Mouse (Mus musculus): ENCODE data around the gene Gm17581.
A peak's percentile ranks its signal among the peaks of the same experiment; 100 is the strongest.
"Not testable (repeated sequence)": the region's sequence is repeated elsewhere in the genome, so short reads cannot be mapped to it uniquely, and the experiment has no call there.

Gene Gm17581

GRCm38 (mm10) chr2:155735766-155736165, at the start of gene Gm17581:
Gene Gm17581, minus strand, starts transcription at chr2:155735866.
- DNase-seq, result not testable (repeated sequence)

- DNase-seq, result no peak
These were observed 48.9 kb upstream of the Gm17581 start for GRCm38 (mm10) chr2:155784534-155784933.

- no peak for DNase-seq
These were observed 43.8 kb upstream of the Gm17581 start for GRCm38 (mm10) chr2:155779506-155779905.

GRCm38 (mm10) chr2:155779066-155779465, 43.4 kb upstream of the Gm17581 start:
- no peak for DNase-seq

- DNase-seq, result no peak
These were observed 42.3 kb upstream of the Gm17581 start for GRCm38 (mm10) chr2:155778004-155778403.

- no peak for DNase-seq
These were observed 42.0 kb upstream of the Gm17581 start for GRCm38 (mm10) chr2:155777688-155777985.

- DNase-seq, result no peak
These were observed 41.4 kb upstream of the Gm17581 start for GRCm38 (mm10) chr2:155776824-155777687.

GRCm38 (mm10) chr2:155775685-155776263, 40.1 kb upstream of the Gm17581 start:
- DNase-seq, result peak; percentile 26 to 33

- DNase-seq, result no peak
These were observed 39.4 kb upstream of the Gm17581 start, which contains the start of gene Mmp24 for GRCm38 (mm10) chr2:155774927-155775684. Gene Mmp24, plus strand, starts transcription at chr2:155775342.

- DNase-seq, result no peak
These were observed 38.7 kb upstream of the Gm17581 start for GRCm38 (mm10) chr2:155774261-155774926.

GRCm38 (mm10) chr2:155773664-155774063, 38.0 kb upstream of the Gm17581 start:
- DNase-seq, result no peak

- peak; percentile 42 to 59 for DNase-seq
These were observed 29.2 kb upstream of the Gm17581 start for GRCm38 (mm10) chr2:155764679-155765418.

GRCm38 (mm10) chr2:155756855-155757566, 21.3 kb upstream of the Gm17581 start:
- DNase-seq, result peak in 1 of 2 experiments; percentile 24

GRCm38 (mm10) chr2:155755746-155756145, 20.1 kb upstream of the Gm17581 start:
- peak; percentile 50 to 64 for DNase-seq

GRCm38 (mm10) chr2:155751014-155751786, 15.5 kb upstream of the Gm17581 start, which contains the start of gene Procr:
Gene Procr, plus strand, starts transcription at chr2:155751117.
- DNase-seq, result peak; percentile 64 to 66

GRCm38 (mm10) chr2:155749394-155749793, 13.7 kb upstream of the Gm17581 start:
- DNase-seq, result no peak

- DNase-seq, result no peak
These were observed 9.8 kb upstream of the Gm17581 start for GRCm38 (mm10) chr2:155745487-155745886.

- DNase-seq, result no peak
These were observed 7.7 kb upstream of the Gm17581 start for GRCm38 (mm10) chr2:155743351-155743750.

- peak; percentile 60 to 63 for DNase-seq
These were observed 7.3 kb upstream of the Gm17581 start for GRCm38 (mm10) chr2:155742931-155743337.

GRCm38 (mm10) chr2:155742211-155742610, 6.5 kb upstream of the Gm17581 start:
- peak in 1 of 2 experiments; percentile 6 for DNase-seq

GRCm38 (mm10) chr2:155737803-155738202, 2.1 kb upstream of the Gm17581 start:
- DNase-seq, result no peak
